In the genomic region with DNA sequence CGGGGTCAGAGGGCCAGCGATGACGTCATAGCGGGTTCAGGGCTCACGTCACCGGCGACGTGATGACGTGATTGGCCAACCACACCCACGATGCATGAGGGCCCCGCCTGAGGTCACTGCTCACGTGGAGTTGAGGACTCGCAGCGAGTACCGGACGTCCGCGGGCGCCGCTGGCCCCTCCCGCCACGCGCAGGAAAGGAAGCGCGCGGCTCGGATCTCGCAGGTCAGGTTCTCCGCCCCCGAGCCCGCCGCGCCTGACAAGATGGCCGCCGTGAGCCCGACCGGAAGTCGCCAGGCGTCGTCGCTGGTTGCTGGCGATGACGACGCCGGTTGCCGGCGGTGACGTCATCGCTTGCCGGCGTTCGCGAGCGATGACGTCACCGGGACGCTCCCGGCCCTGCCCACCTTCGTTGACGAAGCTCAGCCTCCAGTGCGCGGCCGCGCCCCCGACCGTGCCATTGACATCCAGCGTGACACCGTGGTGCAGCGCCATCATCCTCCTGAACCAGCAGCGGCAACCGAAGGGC, we compare ENCODE assay signal across 8 mouse cellular contexts. TPM values are rescaled to one million over a fixed set of nuclear protein-coding genes. Genes with fewer than 3 reads are reported as not detected.
A peak's percentile ranks its signal among the peaks of the same experiment; 100 is the strongest.
DNase-seq lines count a peak whose midpoint lies in the region; TF ChIP-seq lines count a peak whose summit lies in the region.

No protein-coding gene starts in this region.

- peaks cover 5% of the 10 kb centered on the region for H3K36me3 ChIP-seq in megakaryocyte, embryonic 14.5 days (replicated peaks; ENCODE audit: low read length)

- DNase-seq in adrenal gland, adult (ENCODE audit: inconsistent age in 2 of 2, low spot score in 1 of 2): peak; percentile 88 to 93
- DNase-seq in cerebellum, adult 2 months: peak; percentile 79 to 80
- peak; percentile 82 for DNase-seq in forelimb bud, embryonic 11.5 days (ENCODE audit: low read depth, low spot score)
- DNase-seq in induced T-regulatory cell, adult 2 months (ENCODE audit: low read depth): peak; percentile 90
- peak; percentile 82 to 85 for DNase-seq in left cerebral cortex, postnatal 25 days (ENCODE audit: low spot score in 2 of 2)
- DNase-seq in right cerebral cortex, postnatal 14 days: peak; percentile 89
- DNase-seq in MN1 (ENCODE audit: low spot score): no peak

- H3K27ac ChIP-seq in cerebellum, adult 2 months (ENCODE audit: insufficient read depth, low read length): peak overlapping the region; percentile 63

- TF ChIP-seq POLR2A in cerebellum, adult 2 months (IDR thresholded peaks at IDR 0.05; ENCODE audit: borderline replicate concordance, insufficient read depth, low read length): no peak

- H3K4me1 ChIP-seq in cerebellum, adult 2 months (ENCODE audit: control insufficient read depth, insufficient read depth, low read length): no peaks in the 10 kb centered on the region
- peaks cover 26% of the 10 kb centered on the region for H3K4me1 ChIP-seq in megakaryocyte, embryonic 14.5 days

- intact Hi-C loops in left cerebral cortex, postnatal 25 days (cut with DNase I): loop anchor here (10.0 kb wide), 1 partner anchor 342 kb away; a partner anchor contains a TSS

- peaks cover 26% of the 10 kb centered on the region for H3K9me3 ChIP-seq in megakaryocyte, embryonic 14.5 days

- 2% methylated on average over 71 of the region's 71 CpGs for WGBS in cerebellum, adult 2 months

- H3K4me3 ChIP-seq in cerebellum, adult 2 months (replicated peaks; ENCODE audit: insufficient read depth, low read depth, low read length): peak overlapping the region; percentile 72
- peak overlapping the region; percentile 97 for H3K4me3 ChIP-seq in megakaryocyte, embryonic 14.5 days (replicated peaks)

- no peaks in the 10 kb centered on the region for H3K27me3 ChIP-seq in cerebellum, adult 2 months (ENCODE audit: control insufficient read depth, insufficient read depth, low read length)
- H3K27me3 ChIP-seq in megakaryocyte, embryonic 14.5 days (replicated peaks): peaks cover 2% of the 10 kb centered on the region

- TF ChIP-seq CTCF in cerebellum, adult 2 months (IDR thresholded peaks at IDR 0.05; ENCODE audit: borderline replicate concordance, insufficient read depth, low read depth, low read length): no peak

RNA-seq across cellular contexts. Expression of a gene that starts 1.8 kb away (rescaled TPM):
- 94.3 and 103 TPM in 2 replicates for polyA plus RNA-seq in cerebellum, adult 2 months (2012; rRNA removed)
- total RNA-seq in left cerebral cortex, postnatal 25 days (2021): 10 to 100 TPM; 31.7 to 33.9 TPM
- 50.3 and 57.5 TPM in 2 replicates for polyA plus RNA-seq in megakaryocyte, embryonic 14.5 days (2012; ENCODE audit: insufficient read depth, low replicate concordance)

RNA-seq across cellular contexts. Expression of a gene that starts 42.8 kb away (rescaled TPM):
- not detected in 2 replicates for polyA plus RNA-seq in cerebellum, adult 2 months (2012; rRNA removed)
- total RNA-seq in left cerebral cortex, postnatal 25 days (2021): not detected
- polyA plus RNA-seq in megakaryocyte, embryonic 14.5 days (2012; ENCODE audit: insufficient read depth, low replicate concordance): not detected in 2 replicates

RNA-seq across cellular contexts. Expression of a gene that starts 50.4 kb away (rescaled TPM):
- polyA plus RNA-seq in cerebellum, adult 2 months (2012; rRNA removed): 0.07 TPM in 1 of 2 replicates, not detected in the other
- total RNA-seq in left cerebral cortex, postnatal 25 days (2021): not detected
- 0.16 TPM in 1 of 2 replicates, not detected in the other for polyA plus RNA-seq in megakaryocyte, embryonic 14.5 days (2012; ENCODE audit: insufficient read depth, low replicate concordance)
